Mouse (Mus musculus) layer of hippocampus, adult 9-10 months (tissue): ENCODE results near the gene Tmem186.

Source experiments
- DNase-seq: peaks from one replicate; pipeline ENCODE4 v3.0.0; 2022; ENCODE audit warnings: low spot score

Tmem186 gene

GRCm38 (mm10) chr16:8667261-8667660 lies 29.7 kb upstream of the Tmem186 start:
- no peak for DNase-seq

DNA sequence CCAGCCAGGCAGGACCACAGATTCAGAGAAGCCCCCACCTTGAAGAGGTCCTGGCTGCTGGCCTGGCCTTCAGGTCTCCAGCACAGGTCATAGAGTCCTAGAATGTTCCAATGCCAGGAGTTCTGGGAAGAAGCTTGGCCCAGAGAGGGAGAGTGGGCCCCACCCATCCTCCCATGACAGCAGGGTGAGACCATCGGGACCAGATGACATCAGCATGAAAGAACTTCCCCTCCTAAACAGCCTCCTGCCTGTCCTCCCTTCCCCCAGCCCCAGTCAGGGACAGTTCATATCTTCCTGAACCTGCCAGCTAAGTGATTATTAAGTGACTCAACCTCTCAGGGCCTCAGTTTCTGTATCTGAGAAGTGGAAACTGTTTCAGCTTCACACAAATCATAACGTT lies 28.9 kb upstream of the Tmem186 start:
- no peak for DNase-seq

GRCm38 (mm10) chr16:8665367-8665766 lies 27.9 kb upstream of the Tmem186 start:
- DNase-seq: no peak

GRCm38 (mm10) chr16:8663606-8664539 lies 26.4 kb upstream of the Tmem186 start:
- no peak for DNase-seq

GRCm38 (mm10) chr16:8663022-8663421 lies 25.5 kb upstream of the Tmem186 start:
- DNase-seq: no peak

DNA sequence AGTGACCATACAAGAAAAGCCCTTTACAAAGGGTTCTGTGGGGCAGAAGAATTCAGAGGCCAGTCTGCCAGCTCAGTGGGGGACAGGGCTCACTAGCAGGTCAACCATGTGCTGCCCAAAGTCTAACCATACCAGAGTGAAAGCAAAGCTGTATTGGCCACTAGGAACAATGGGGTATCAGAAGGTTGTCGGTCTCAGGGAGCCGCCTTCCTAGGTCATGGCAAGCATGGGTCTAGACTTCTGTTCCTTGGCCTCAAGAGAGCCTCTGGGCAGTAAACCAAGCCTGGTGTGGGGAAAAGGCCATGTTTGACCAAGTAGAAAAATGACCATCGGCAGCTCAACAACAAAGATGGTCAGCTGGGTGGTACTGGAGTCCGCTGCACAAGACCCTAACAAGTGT lies 21.3 kb upstream of the Tmem186 start:
- no peak for DNase-seq

DNA sequence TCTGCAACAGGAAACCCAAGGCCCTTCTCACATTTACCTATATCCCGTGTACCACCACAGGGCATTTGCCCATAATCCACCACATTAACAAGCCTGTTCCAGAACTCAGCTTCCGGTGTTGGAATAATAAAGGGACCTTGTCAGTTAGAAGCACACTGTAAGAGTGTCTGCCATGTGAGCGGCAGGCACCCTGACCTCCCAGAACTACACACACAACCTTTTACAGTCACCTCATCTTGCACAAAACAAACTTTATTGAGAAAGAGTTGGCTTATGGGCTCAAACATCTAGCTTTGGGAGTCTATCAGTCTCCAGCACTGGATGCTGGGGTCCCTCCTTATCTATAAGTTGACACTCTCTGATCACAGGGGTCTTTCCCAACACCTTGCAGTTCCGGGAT lies 20.8 kb upstream of the Tmem186 start:
- no peak for DNase-seq

GRCm38 (mm10) chr16:8656256-8656655 lies 18.7 kb upstream of the Tmem186 start:
- no peak for DNase-seq

DNA sequence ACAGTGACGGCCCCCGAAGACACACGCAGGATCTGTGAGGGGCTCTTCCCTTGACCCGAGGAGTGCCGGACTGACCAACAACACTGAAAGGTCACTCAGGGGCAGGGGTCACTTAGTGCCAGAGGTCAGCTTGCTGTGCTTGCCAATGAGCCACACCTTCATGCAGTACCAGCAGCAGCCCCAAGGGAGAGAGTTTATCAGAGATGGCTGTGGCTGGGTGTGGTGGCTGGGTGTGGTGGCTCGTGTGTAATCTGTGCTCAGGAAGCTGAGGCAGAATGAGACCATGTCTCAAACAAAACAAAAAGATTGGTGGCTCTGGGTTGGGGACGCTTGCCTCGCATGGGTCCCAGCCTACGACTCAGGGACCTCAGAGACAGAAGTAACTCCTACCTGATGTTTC lies 18.1 kb upstream of the Tmem186 start:
- DNase-seq: no peak

- DNase-seq: no peak
Observed at GRCm38 (mm10) chr16:8655108-8655507, 17.6 kb upstream of the Tmem186 start.

GRCm38 (mm10) chr16:8650007-8650406 lies 12.5 kb upstream of the Tmem186 start:
- DNase-seq: no peak

DNA sequence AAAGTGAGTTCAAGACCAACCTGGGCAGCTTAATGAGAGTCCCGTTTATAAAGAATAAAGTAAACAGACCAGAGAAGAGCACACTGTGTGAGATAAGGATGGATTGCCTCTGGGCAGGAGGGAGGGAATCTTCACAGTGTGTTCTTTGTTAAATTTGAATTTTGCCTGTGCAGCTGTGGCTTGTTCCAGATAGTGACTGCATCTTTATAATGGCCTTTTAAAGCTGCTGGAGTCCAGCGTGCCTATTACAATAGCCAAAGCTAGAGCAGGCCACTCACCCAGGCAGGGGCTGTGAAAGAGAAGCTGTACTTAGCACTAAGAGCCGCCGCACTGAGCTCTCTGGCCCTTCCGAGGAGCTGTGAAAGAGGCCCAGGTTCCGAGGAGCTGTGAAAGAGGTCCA lies 8.0 kb upstream of the Tmem186 start:
- no peak for DNase-seq

DNA sequence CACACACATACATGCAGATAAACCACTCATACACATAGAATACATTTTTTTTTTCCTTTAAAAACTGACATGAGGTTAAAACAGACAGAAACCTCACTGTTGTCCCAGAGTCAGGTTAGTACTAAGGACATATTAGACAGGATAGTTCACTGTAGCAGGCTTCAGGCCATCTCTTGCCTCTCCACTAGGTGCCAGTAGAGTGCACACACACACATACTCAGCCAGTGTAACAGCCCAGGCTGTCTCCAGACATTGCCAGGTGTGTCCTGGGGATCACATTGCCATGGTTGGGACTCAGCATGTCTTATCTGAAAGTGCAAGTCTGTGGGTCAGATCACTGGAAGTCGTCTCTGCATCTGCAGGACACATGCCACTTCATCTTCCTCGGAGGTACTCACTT lies 6.3 kb upstream of the Tmem186 start:
- peak; percentile 50 for DNase-seq

- DNase-seq: no peak
Observed at GRCm38 (mm10) chr16:8639466-8640191, 2.1 kb upstream of the Tmem186 start.

- no peak for DNase-seq
Observed at GRCm38 (mm10) chr16:8638131-8638530, 619 bp upstream of the Tmem186 start.

- no peak for DNase-seq
Observed at GRCm38 (mm10) chr16:8636867-8637216, 670 bp downstream of the Tmem186 start.

DNA sequence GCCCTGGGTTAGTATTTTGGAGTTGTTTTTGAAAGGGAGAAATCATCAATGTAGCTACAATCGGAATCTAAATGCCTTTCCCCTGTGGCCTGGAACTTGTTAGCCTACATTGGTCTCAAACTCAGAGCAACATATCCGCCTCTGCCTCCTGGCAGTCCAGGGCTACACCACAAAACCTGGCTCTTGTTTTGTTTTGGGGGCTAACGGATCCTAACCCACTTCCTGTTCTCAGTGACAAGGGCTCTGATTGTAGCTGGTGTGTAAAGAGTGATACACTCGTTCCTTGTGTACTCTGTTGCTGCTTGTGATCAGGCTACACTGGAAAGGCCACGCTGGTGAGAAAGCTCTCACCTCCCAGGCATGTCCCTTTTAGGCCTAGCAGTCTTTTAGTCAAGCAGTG lies 6.1 kb downstream of the Tmem186 start:
- DNase-seq: no peak

DNA sequence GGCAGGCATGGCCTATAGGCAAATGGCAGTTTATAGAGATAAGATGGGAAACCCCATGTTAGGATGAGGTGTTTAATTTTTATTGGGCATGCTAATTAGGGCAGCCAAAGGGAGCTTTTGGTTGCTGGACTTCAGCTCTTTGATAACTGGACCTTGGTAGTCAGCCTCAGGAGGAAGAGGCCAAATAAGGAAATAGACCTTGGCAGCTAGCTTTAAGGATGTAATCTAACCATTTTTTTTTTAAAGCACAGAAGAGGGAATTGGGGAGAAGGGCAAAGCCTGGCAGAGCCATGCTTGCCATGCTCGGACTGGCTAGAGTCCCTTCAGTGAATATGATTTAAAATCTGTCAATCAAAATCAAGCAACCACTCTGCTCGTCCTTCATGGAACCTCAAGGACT lies 7.1 kb downstream of the Tmem186 start:
- no peak for DNase-seq

GRCm38 (mm10) chr16:8620315-8621115 lies 17.0 kb downstream of the Tmem186 start:
- DNase-seq: no peak

DNA sequence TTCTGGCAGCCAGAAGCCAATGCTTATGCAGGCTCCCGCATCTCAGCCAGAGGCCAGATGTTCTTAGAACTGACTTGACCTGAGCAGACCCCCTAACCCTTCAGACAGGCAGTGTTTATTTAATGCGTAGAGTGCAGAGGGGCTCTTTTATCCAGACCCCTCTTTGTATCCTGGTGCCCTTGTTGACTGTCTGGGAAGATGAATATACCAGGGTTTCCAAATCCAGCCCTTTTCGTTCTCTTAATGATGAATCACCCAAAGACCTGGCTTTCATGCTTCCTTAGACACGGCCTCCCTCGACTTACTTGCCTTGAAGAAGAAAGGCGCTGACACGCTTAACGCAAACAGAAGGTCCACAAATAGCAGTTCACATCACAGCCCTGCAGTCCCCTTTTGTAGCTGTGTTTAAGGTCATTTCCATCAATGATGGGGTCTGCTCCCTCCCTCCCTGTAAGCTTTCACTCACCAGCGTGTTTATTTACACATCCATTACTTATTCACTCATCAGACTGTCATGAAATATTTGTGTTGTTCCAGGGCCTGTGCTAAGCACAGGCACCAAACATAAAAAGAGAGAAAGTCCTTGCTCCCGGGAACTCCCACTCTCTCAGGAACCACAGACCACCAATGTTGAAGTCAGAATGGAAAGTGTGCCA lies 17.7 kb downstream of the Tmem186 start:
- no peak for DNase-seq

DNA sequence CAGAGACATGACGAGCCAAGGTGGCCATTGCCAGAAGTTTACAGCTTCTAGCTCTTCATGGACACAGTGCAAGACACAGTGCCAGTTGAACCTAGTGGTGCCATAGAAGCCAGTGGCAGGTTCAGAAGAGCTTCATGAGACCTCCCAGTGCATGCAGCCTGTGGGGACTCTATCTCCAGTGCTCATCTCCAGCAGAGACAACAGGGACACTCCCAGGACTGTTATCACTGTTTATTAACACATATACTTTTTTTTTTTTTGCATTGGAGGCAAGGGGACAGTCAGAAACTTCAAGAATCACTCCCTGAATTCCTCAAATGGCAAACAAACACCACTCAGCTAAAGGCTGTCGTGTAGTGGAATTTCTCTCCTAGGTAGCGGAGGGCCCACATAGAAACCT lies 24.1 kb downstream of the Tmem186 start:
- DNase-seq: no peak

DNA sequence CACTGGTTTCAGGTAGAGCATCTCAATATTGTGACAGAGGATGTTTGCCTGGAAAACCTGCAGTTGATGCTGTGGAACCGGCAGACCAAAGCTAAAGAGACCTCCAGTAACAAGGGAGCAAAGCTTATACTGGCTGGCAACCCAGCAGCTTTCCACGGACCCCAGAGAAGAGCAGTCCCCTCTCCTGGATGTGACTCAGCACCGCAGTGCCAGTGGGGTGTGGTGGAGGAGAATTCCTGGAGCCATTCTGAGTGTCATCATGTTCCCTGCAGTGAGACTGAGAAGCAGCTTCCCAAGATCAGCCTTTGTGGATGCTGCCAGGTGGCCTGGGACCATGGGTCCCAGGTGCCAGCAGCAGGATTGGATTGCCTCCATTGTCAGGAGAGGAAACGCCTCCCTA lies 24.5 kb downstream of the Tmem186 start:
- DNase-seq: no peak
